Mouse (Mus musculus) WW6 (cell line): ENCODE data around the gene Zc3h7b.
A peak's percentile ranks its signal among the peaks of the same experiment; 100 is the strongest.
"Not testable (repeated sequence)": the region's sequence is repeated elsewhere in the genome, so short reads cannot be mapped to it uniquely, and the experiment has no call there.

Experiments used
- DNase-seq: peaks from one replicate; pipeline ENCODE4 v3.0.0-alpha.2; 2013; ENCODE audit warnings: low read depth, low spot score

Gene Zc3h7b

GRCm38 (mm10) chr15:81739296-81739695 is 5.6 kb upstream of the Zc3h7b start:
- no peak for DNase-seq

- peak; percentile 55 for DNase-seq
Measured at GRCm38 (mm10) chr15:81739924-81740323, 4.9 kb upstream of the Zc3h7b start.

GRCm38 (mm10) chr15:81742368-81742767 is 2.5 kb upstream of the Zc3h7b start:
- DNase-seq: not testable (repeated sequence)

GRCm38 (mm10) chr15:81745601-81746114 is 801 bp downstream of the Zc3h7b start:
- DNase-seq: no peak

GRCm38 (mm10) chr15:81749742-81750141 is 4.9 kb downstream of the Zc3h7b start:
- no peak for DNase-seq

- no peak for DNase-seq
Measured at GRCm38 (mm10) chr15:81753669-81754068, 8.8 kb downstream of the Zc3h7b start.

- DNase-seq: no peak
Measured at GRCm38 (mm10) chr15:81758701-81759100, 13.8 kb downstream of the Zc3h7b start.

- no peak for DNase-seq
Measured at GRCm38 (mm10) chr15:81759542-81759941, 14.7 kb downstream of the Zc3h7b start.

GRCm38 (mm10) chr15:81760361-81761079 is 15.7 kb downstream of the Zc3h7b start:
- DNase-seq: no peak

GRCm38 (mm10) chr15:81761381-81761780 is 16.5 kb downstream of the Zc3h7b start:
- DNase-seq: no peak

GRCm38 (mm10) chr15:81761959-81762358 is 17.1 kb downstream of the Zc3h7b start:
- DNase-seq: no peak

- DNase-seq: no peak
Measured at GRCm38 (mm10) chr15:81764573-81764972, 19.7 kb downstream of the Zc3h7b start.

- DNase-seq: no peak
Measured at GRCm38 (mm10) chr15:81765651-81766050, 20.8 kb downstream of the Zc3h7b start.

GRCm38 (mm10) chr15:81766439-81766838 is 21.6 kb downstream of the Zc3h7b start:
- no peak for DNase-seq

- no peak for DNase-seq
Measured at GRCm38 (mm10) chr15:81769037-81769436, 24.2 kb downstream of the Zc3h7b start.

GRCm38 (mm10) chr15:81772431-81773120 is 27.7 kb downstream of the Zc3h7b start:
- no peak for DNase-seq

GRCm38 (mm10) chr15:81774505-81775171 is 29.8 kb downstream of the Zc3h7b start:
- DNase-seq: no peak

GRCm38 (mm10) chr15:81776631-81777422 is 32.0 kb downstream of the Zc3h7b start:
- DNase-seq: no peak

- DNase-seq: no peak
Measured at GRCm38 (mm10) chr15:81781816-81782215, 37.0 kb downstream of the Zc3h7b start.

GRCm38 (mm10) chr15:81784762-81785161 is 39.9 kb downstream of the Zc3h7b start:
- DNase-seq: no peak

- DNase-seq: no peak
Measured at GRCm38 (mm10) chr15:81785701-81786100, 40.8 kb downstream of the Zc3h7b start.

GRCm38 (mm10) chr15:81787525-81787924 is 42.7 kb downstream of the Zc3h7b start:
- no peak for DNase-seq
